Mouse (Mus musculus) ES-Bruce4 (cell line): ENCODE results near the gene Kcnip2.

Experiments
- CTCF ChIP-seq: IDR thresholded peaks from one replicate; pipeline ENCODE4 v1.8.1; 2011; ENCODE audit warnings: low read depth, low read length
- POLR2A ChIP-seq: IDR thresholded peaks from one replicate; pipeline ENCODE4 v1.8.1; 2011; ENCODE audit warnings: low read length; ENCODE audit not compliant: insufficient read depth

DNA sequence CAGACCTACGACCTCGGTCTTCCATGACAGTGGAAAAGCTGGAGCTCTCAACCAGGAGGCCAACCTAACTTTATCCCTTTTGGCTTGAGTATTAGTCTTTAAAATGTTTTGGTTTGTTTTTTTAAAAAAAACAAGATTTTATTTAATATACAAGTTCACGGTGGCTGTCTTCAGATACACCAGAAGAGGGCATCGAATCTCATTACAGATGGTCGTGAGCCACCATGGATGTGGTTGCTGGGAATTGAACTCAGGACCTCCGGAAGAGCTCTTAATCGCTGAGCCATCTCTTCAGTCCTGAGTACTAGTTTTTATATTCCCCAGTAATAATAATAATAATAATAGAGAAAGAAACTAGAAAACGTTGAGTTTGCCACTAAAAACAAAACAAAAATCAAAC, 34.2 kb downstream of the Kcnip2 start:
- TF ChIP-seq POLR2A (no peak), CTCF (no peak)
